Mouse (Mus musculus): Measurements from ENCODE around the gene Cacnb3. TPM values are rescaled to one million over a fixed set of nuclear protein-coding genes. Genes with fewer than 3 reads are reported as not detected.
A peak's percentile ranks its signal among the peaks of the same experiment; 100 is the strongest.
"Not testable (repeated sequence)": the region's sequence is repeated elsewhere in the genome, so short reads cannot be mapped to it uniquely, and the experiment has no call there.

Cacnb3 gene
- 100 to 1,000 TPM; 273 to 276 TPM for total RNA-seq (2021)

DNA sequence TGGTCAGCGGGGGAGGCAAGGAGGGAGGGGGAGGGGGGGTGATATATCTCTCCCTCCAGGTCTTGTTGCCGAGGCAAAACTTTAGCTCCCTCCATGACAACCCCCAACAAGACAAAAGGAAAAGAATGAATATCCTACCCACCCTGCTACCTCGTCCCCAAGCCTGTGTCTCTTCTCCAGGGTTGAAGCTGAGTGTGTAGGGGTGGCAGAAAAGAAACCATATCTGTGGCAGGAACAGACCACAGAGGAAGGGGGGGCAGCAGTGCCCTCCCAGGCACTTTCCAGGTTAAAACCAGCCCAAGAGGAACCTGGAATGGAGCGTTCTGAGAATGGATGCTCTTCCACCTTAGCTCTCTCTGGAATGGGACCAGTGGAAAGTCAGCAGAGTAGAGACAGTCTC, at the start of gene Cacnb3:
TSS of gene Cacnb3 (plus strand) at position 301 of the 400 bp plus-strand sequence.
- intact Hi-C loops (cut with DNase I): no loop called here
- no peak for DNase-seq (ENCODE audit: low spot score in 2 of 2)

DNA sequence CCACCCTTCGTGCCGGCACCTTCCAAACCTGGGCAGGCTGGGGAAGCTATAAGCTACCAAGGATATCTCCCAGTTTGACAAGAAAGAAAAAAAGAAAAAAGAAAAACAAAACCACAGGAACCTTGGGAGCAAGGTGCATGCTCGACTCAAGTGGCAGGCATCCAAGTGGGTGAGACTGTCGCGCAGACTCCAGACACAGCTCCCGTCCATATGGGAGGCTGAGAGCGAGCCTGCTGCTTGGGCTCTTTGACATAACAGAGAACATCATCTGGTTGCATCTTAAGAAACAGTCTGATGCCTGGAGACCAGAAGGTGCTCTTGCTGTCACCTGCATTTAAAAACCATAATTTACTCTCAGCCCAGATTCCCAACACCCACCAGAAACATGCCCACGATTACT, 48.2 kb upstream of the Cacnb3 start:
- intact Hi-C loops (cut with DNase I): no loop called here
- no peak for DNase-seq (ENCODE audit: low spot score in 2 of 2)

DNA sequence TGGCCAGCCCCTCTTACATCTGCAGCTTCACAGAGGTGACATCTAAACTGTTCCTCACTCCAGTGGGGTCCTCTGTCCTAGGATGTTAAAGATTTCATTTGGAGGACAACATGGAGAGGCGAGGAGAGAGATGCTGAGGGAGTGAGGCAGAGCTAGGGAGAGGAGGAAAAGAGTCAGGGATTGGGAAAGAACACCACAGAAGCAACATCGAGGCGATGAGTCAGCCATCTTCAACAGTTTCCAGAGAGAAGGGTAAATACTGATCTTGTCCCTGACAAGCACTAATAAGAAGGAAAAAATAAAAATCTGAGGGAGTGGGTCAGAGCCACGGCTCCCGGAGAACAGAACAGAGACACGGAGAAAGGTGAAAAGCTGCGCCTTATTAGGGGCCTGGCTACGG, 47.6 kb upstream of the Cacnb3 start:
- DNase-seq (ENCODE audit: low spot score in 2 of 2): no peak
- intact Hi-C loops (cut with DNase I): no loop called here

DNA sequence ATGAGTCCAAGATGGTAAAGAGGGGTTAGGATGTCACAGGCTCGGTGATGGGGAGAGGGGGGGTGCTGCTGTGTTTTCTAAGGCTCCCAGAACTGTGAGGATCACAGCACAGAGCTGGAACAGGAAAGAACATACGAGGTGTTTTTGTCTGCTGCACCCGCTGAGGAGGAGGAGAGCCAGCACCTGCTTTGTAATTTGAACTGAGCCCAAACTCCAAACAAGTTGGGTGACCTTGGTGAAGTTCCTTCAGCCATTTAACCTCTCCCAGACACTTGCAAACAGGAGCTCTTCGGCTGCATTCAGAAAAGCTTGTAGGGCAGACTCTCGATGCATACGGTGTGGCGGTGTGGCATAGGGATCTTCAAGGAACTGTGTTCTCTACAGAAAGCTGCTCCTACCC, 45.2 kb upstream of the Cacnb3 start:
- intact Hi-C loops (cut with DNase I): no loop called here
- no peak for DNase-seq (ENCODE audit: low spot score in 2 of 2)

DNA sequence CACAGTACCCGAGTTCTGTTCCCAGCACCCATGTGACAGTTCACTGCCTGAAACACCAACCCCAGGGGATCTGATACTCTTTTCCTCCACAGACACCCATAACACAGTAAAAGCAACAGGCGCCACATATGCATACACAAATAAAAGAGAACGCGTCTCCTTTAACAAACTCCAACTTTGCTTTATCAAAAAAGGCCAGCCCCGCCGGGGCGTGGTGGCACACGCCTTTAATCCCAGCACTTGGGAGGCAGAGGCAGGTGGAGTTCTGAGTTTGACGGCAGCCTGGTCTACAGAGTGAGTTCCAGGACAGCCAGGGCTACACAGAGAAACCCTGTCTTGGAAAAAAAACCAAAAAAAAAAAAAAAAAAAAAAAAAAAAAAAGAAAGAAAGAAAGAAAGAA, 44.5 kb upstream of the Cacnb3 start:
- intact Hi-C loops (cut with DNase I); DNase-seq (ENCODE audit: low spot score in 2 of 2): not testable (repeated sequence)

DNA sequence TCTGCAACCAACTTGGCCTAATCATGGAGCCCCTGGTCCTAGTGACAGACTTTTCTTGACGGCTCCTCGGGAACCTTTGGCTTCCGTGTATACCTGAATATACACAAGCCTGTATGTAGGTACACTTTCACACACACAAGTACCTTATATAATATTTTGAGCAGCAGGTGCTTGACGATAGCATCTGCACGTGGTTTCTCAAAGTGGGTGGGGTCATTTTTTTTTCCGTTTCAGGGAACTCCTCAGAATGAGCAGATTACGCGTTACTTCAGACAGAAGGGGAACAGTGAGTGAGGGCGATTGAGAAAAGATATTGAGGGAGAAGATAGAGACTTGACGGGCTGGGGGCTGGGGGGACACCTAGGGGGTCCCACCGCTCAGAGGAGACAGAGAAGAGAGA, 42.9 kb upstream of the Cacnb3 start:
- DNase-seq (ENCODE audit: low spot score in 2 of 2): no peak
- intact Hi-C loops (cut with DNase I): no loop called here

DNA sequence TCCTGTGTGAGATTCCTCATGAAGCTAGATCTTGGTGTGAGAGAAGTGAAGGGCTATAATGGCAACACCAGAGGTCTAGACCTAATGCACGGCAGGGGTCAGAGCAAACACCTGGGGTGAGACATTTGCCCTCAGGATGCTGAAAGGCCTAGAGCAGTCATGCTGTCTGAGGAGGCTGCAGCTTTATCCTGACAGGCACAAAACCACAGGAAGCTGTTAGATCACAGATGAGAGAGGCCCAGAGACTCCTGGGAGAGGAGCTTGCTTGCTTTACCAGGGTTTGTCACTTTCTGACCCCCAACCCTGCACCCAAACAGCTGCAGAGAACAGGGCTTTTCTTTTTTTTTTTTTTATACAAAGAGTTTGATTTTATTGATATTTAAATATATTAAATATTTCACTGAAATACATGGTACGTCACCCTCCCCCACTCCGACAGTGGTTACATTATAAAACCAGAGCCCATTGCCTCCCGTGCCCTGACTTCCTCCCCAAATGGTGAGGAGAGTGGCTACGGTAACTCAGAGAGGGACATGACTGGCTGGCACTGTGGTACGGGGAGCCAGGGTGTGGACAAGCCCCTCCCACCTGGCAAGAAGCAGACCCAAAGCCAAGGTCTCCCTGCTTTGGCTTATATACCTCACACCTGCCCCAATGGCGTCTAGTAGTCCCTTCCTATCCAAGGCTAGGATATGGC, 40.9 kb upstream of the Cacnb3 start:
- intact Hi-C loops (cut with DNase I): no loop called here

DNA sequence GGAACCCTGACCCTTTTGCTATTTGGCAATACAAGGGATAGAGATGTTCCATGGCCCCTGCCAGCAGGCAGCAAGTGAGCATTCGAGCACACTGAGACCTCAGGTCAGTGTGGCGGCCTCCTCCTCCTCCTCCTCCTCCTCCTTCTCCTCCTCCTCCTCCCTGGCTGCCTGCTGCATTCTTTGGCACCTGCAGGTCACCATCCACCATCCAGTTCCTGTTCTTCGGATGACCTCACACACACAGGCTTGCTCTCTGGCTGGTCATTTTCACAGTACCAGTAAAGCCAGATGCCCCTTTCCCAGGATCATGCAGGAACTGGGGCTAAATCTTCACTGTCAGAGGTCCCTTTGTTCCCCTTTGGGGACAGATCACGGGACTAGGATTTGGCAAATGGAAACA, 39.2 kb upstream of the Cacnb3 start:
- intact Hi-C loops (cut with DNase I): no loop called here
- no peak for DNase-seq (ENCODE audit: low spot score in 2 of 2)

More for the DNA sequence above, 40.9 kb upstream of the Cacnb3 start:
- no peak for DNase-seq (ENCODE audit: low spot score in 2 of 2)

DNA sequence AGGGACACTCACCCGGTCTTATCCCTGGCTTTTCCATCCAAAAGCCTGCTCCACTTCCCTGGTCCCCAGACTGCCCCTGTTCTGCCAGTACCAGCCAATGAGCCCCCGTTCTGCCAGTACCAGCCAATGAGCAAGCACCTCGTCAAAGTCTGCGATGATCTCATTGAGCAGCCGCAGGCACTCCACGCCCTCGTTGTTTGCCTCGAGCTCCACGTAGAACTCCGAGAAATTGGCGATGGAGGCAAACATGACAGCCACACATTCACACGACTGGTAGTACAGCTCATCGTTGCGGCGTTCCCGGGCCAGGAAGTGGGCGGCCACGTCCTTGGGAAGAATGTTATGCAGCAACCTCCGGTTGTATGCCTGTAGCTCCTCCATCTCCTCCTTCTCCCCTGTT, 36.4 kb upstream of the Cacnb3 start:
- DNase-seq (ENCODE audit: low spot score in 2 of 2): peak; percentile 54 to 62
- intact Hi-C loops (cut with DNase I): no loop called here

DNA sequence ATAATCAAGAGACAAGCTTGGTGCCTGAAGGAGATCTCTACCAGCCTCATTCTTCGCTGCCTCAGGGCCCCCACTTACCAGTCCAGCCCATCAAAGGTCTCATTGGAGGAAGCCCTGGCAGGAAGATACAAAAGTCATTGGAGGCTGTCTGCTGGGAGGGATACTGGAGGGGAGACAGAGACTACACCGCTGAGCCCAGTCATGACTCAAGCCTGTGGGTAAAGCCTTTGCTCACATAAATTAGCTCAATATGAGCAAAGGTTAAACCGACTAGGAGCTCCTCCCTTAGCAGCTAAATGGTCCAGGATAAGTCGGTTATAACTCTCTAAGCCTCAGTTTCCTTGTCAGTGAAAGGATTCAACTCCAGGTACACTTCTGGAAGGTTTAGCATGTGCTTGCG, 35.6 kb upstream of the Cacnb3 start:
- intact Hi-C loops (cut with DNase I): no loop called here
- DNase-seq (ENCODE audit: low spot score in 2 of 2): no peak

DNA sequence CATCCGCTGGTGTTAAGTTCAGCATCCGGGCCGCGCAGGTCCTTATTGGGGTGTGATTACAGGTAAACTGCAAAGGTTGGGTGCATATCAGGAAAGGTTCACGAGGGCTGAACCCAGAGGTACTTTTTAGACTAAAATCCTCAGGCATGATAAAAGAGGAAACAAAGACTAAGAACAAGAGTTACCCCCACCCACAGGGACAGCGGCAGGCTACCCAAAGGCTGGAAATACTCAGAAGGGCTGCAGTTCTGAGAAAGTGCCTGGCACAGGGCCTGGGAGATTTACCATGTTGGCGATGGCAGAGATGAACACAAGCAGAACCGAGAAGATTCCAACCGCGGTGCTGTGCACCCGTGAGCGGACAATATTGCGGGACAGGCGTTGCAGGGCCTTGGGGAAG, 34.0 kb upstream of the Cacnb3 start:
- DNase-seq (ENCODE audit: low spot score in 2 of 2): no peak
- intact Hi-C loops (cut with DNase I): no loop called here

DNA sequence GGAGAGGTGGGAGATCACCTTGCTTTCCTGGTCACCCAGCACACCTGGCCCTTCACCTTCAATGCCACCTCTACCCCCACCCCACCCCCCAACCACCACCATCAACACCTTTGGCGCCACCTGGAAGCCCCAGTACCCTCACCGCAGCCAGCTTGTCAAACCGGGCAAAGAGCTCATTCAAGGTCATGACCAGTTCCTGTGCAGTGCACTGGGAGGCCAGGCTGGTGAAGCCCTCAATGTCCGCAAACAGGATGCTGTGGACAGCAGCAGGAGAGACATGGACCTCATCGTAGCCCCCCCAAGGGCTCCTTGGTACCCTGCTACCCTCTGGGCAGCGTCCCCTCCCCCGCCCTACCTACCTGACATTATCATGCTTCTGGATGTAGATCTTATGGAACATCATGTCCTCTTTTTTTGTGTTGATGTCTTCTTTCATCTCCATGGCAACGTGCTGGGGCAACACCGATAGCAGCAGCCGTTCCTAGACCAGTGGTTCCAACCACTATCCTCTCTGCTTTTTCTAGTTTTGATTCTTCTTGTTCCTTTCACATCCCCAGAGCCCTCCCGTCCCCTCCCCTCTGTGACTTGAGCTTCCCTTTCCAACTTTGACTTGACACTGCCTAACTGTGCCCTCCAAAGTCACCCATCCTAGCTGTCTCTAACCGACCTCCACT, 30.5 kb upstream of the Cacnb3 start:
- intact Hi-C loops (cut with DNase I): no loop called here
- DNase-seq (ENCODE audit: low spot score in 2 of 2): no peak

DNA sequence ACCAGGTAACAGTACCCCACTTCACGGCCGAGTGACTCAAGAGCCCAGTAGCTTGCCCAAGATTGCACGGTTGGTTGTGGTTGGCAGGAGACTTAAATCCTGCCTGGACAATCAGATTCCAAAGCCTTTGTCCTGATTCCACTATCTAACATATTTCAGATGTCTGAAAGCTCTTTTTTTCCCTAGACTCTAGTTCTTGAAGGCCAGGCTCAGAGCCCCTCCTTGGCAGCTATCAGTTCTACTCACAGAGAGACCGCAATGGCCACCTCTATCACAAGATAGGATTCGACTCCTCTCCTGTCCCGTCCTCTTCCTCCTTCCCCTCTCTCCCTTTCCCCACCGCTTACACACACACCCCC, 28.8 kb upstream of the Cacnb3 start:
- no peak for DNase-seq (ENCODE audit: low spot score in 2 of 2)
- intact Hi-C loops (cut with DNase I): no loop called here

DNA sequence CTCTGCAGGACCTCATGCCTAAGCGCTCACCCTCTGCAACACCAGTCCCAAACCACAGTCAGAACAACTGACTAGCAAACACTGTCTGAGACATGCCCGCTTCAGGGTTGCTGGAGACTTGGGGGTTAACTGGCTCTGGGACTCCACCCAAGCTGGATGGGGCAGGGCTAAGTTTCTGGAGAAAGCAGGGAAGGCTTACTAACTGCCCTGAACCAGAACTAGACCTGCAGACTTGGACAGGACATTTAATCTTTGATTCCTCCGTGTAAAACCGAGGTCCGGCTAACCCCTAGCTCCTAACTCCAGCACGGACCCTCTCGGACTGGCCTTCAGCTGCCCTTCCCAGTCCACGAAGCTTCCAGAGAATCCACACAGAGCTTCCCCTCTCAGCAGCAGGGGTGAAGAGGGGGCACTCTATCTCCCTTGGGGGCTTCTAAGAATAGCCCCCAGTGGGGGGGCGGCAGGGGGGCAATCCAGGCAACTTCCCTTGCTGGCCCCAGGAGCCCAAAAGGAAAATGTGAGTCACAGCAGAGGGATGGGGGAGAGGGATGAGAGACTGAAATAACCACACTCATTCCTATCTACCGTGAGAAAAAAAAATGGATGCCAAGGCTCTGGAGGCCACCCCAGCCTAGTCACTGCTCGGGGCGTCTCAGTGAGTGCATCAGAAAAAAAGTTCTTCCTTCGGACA, 28.3 kb upstream of the Cacnb3 start:
- intact Hi-C loops (cut with DNase I): no loop called here
- no peak for DNase-seq (ENCODE audit: low spot score in 2 of 2)

DNA sequence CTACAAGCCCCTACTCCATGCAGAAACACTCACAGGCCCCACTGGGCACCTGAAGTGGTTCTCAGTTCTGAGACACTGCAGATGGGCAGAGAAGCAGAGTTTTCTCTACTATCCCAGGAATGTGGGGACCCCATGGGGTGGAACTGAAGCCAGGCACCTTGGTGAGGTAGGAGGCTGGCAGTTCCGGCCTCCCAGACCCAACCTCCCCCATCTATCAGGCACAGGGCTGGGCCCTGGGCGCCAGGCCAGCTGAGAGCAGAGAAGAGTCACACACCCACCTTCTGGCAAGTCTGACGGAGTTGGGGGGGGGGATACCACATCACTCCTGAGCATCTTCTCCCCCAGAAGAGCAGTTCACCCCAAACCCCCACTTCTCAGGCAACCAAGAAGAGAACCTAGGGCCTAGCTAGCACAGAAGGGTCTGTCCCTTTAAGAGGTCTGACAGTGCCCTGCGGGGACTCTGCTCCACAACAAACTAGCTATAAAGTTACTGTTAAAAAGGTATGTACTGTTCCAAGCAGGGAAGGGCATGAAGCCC, 27.6 kb upstream of the Cacnb3 start:
- intact Hi-C loops (cut with DNase I): no loop called here
- DNase-seq (ENCODE audit: low spot score in 2 of 2): no peak

DNA sequence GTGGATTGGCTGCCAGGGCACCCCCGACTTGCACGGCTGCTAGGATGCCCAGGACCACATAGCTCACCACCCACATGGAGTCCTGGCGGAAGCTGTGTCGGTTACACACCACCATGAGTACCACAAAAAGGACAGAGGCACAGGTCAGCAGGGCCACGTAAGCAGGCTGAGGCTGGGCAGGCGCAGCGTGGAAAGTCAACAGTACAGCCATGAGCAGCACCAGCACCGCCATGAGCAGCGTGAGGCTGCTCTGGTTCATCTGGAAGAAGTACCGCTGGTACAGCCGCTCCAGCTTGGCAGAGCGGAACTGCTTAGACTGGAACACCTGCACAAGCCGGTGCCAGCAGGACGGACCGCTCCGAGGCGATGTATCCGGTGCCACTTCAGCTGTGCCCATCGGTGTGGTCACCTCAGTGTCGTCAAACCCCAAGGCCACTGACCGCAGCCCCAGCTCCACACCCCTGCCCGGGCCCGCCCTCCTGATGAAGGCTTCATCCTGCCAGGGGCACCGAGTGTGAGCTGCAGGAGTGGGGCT, 26.5 kb upstream of the Cacnb3 start:
- intact Hi-C loops (cut with DNase I): no loop called here
- DNase-seq (ENCODE audit: low spot score in 2 of 2): no peak

DNA sequence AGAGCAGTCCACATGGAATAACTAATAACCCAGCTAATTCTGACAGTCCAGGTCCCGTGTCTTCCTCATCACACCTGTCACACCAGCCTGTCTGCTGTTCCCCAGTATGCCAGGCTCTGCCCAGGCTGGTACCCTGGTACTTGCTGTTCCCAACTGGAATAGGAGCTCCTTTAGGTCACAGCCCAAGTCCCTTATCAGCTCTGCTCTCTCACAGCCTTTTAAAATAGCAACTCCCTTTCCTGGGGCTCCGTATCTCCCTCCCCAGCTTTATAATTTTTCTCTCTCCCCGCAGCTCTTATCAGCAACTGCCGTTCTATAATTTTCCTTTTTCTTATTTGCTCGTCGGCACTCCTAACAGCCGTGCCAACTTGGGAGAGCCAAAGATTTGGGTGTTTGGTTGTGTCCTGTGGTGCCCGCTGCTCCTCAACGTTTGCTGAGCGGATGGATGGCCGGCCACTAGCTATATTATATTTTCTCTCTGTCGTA, 24.5 kb upstream of the Cacnb3 start:
- DNase-seq (ENCODE audit: low spot score in 2 of 2): no peak
- intact Hi-C loops (cut with DNase I): no loop called here

DNA sequence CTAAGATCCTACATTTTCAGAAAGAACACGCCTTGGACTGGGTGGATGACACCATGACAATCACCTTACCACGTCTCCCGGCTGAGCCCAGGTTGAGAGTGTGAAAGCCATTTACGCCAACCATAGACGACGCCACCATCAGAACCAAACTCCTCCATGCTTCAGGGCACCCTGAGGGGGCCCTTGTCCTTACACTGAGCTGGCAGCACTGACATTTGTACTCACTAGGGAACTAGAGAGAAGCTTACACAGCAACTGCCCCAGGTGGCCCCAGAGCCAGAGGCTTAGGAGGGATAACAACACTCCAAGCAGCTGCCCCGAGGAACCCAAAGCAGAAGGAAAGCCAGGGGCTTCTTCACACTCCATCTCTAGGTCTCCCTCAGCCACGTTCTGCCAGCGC, 23.9 kb upstream of the Cacnb3 start:
- no peak for DNase-seq (ENCODE audit: low spot score in 2 of 2)
- intact Hi-C loops (cut with DNase I): no loop called here

DNA sequence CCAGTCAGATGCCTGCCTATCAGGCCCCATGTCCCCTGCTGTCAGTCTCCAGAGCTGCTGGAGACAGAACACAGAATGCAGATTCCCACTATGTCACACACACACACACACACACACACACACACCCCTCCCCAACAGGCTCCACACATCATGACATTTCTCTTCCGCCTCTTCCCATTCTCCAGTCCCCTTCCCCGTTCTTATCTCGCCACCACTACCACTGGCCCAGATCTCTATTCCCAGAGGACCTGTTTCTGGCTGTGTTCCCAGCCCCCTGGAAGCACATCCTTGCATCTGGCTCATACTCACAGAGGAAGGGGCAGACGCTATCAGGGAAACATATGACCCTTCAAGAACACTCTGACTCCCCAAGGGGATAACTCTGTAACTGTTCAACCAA, 23.1 kb upstream of the Cacnb3 start:
- DNase-seq (ENCODE audit: low spot score in 2 of 2): no peak
- intact Hi-C loops (cut with DNase I): no loop called here

DNA sequence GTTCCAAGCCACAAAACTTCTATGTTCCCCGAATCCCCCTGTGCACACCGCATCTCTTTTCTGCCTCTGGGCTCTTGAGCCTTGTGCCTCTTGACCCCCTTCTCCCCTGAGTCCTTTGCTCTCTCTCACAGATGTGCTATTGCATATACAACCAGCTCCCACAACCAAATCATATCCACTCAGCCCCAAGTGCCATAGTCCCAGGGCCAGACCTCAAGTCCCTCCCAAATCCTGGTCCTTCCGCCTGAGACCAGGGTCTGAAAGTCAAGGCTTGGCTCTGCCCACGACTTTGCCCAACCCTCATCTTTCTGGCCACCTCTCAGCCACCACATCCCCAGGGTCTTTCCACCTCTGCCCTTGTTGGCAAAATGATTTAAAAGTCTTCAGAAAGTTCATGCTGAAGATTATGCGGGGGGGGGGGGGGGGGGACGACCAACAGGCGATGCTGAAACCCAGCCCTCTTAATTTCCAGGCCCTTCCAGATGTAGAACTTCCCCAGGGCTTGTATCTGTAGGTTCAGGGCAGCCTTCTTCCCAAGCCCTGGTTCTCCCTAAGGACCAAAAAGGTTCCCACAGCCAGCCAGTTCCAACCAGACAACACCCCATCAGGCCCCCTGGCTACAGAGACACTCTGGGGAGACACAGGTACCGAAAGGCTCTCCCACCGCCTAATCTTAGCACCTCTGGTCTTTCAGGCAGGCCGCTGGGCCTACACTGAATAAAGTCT, 22.4 kb upstream of the Cacnb3 start:
- DNase-seq (ENCODE audit: low spot score in 2 of 2): no peak
- intact Hi-C loops (cut with DNase I): no loop called here

Data from left cerebral cortex, postnatal 36 days (tissue).